Mouse (Mus musculus): ENCODE results near the gene Hist1h2ab. TPM values are rescaled to one million over a fixed set of nuclear protein-coding genes. Genes with fewer than 3 reads are reported as not detected.
A peak's percentile ranks its signal among the peaks of the same experiment; 100 is the strongest.
"Not testable (repeated sequence)": the region's sequence is repeated elsewhere in the genome, so short reads cannot be mapped to it uniquely, and the experiment has no call there.

The Hist1h2ab gene
- polyA plus RNA-seq, 1 experiment from 2014 or later = 0.40 TPM

GRCm38 (mm10) chr13:23751478-23751956 is 591 bp downstream of the Hist1h2ab start:
- in situ Hi-C loops (cut with MboI; ENCODE audit: low pct_unique_long_range_greater_than_20kb) = loop anchor here (25.0 kb wide), 1 partner anchor 1964 kb away; the partner anchor contains the start of genes Hist1h1b, Hist1h2an, Hist1h2bp and Hist1h3i
- no peak for ATAC-seq
- ChIA-PET POLR2A (interaction anchor here (0.8 to 1.2 kb wide), 3 partner anchors 10 to 183 kb away, joined by 3 to 4 read pairs (median 3); partner anchors contain the start of gene Hist1h4a), CTCF (interaction anchor here (1.3 to 1.6 kb wide), 2 partner anchors 12 to 51 kb away, joined by 3 to 4 read pairs; no protein-coding TSS in a partner anchor)
- DNase-seq (ENCODE audit: low read depth, low spot score) = no peak
- no peaks in the 10 kb centered on the region for H3K27me3 ChIP-seq
- TF ChIP-seq CTCF (IDR thresholded peaks at IDR 0.05) = no peak

GRCm38 (mm10) chr13:23752067-23752741 is 1.3 kb downstream of the Hist1h2ab start, which contains the start of gene Hist1h3b:
Gene Hist1h3b (plus strand): TSS chr13:23752267.
- ChIA-PET CTCF (interaction anchor here (1.3 to 1.6 kb wide), 2 partner anchors 13 to 51 kb away, joined by 3 to 4 read pairs; no protein-coding TSS in a partner anchor), POLR2A (interaction anchor here (0.8 to 1.2 kb wide), 4 partner anchors 9 to 183 kb away, joined by 3 to 4 read pairs (median 3); partner anchors contain the start of genes Hist1h1a and Hist1h4a)
- in situ Hi-C loops (cut with MboI; ENCODE audit: low pct_unique_long_range_greater_than_20kb) = loop anchor here (25.0 kb wide), 1 partner anchor 1965 kb away; the partner anchor contains the start of genes Hist1h1b, Hist1h2an, Hist1h2bp and Hist1h3i
- DNase-seq (ENCODE audit: low read depth, low spot score); H3K27me3 ChIP-seq: not testable (repeated sequence)
- ATAC-seq = peak; percentile 82

GRCm38 (mm10) chr13:23752742-23753172 is 1.8 kb downstream of the Hist1h2ab start:
- TF ChIP-seq CTCF (IDR thresholded peaks at IDR 0.05) = no peak
- no peaks in the 10 kb centered on the region for H3K27me3 ChIP-seq
- in situ Hi-C loops (cut with MboI; ENCODE audit: low pct_unique_long_range_greater_than_20kb) = loop anchor here (25.0 kb wide), 1 partner anchor 1965 kb away; the partner anchor contains the start of genes Hist1h1b, Hist1h2an, Hist1h2bp and Hist1h3i
- CTCF ChIA-PET = interaction anchor here (1.3 to 1.6 kb wide), 2 partner anchors 13 to 52 kb away, joined by 3 to 4 read pairs; no protein-coding TSS in a partner anchor
- POLR2A ChIA-PET = interaction anchor here (1.0 kb wide), 1 partner anchor 11 kb away, joined by 3 read pairs; the partner anchor contains the start of gene Hist1h1a
- no peak for ATAC-seq
- no peak for DNase-seq (ENCODE audit: low read depth, low spot score)

DNA sequence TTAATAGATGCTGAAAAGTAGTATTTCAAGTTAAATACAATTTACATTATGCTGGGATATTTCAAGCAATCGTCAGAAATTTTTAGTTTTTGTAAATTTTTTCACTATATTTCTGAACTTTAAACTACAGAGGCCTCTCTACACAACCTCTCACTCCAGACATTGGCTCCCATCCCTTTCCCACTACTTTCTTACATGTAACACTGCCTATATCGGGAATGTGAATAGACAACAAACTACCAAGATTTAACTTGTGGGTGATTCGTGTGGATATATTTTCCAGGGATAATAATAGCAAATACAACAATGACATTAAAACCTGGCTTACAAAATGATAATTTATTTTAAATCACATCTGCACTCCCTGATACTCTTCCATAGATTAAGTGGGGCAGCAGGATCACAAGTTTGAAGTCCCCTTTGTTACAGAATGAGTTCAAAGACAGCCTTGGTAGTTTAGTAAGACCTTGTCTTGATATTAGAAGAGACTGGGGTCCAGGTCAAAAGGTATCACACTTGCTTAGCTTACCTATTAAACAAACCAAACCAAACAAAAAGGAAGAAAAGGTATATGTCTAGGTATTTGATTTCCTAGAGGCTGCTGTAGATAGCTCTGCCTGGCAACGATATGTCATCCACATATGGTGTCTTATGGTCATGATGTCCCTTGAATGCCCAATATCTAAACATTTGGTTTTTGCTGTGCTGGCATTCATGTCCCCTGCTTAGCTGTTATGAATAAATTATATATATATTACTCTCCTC is 2.6 kb downstream of the Hist1h2ab start:
- TF ChIP-seq CTCF (IDR thresholded peaks at IDR 0.05) = no peak
- ChIA-PET CTCF (interaction anchor here (1.1 kb wide), 1 partner anchor 10 kb away, joined by 4 read pairs; the partner anchor contains the start of gene Hist1h1a), POLR2A (interaction anchor here (1.0 kb wide), 1 partner anchor 10 kb away, joined by 3 read pairs; the partner anchor contains the start of gene Hist1h1a)
- no peaks in the 10 kb centered on the region for H3K27me3 ChIP-seq
- in situ Hi-C loops (cut with MboI; ENCODE audit: low pct_unique_long_range_greater_than_20kb) = loop anchor here (25.0 kb wide), 1 partner anchor 1966 kb away; the partner anchor contains the start of genes Hist1h1b, Hist1h2an, Hist1h2bp and Hist1h3i
- ATAC-seq (no peak), DNase-seq (ENCODE audit: low read depth, low spot score) (no peak)

GRCm38 (mm10) chr13:23755000-23755399 is 4.1 kb downstream of the Hist1h2ab start:
- ChIA-PET CTCF (no interaction called here), POLR2A (interaction anchor here (0.6 kb wide), 1 partner anchor 567 kb away, joined by 3 read pairs; no protein-coding TSS in a partner anchor)
- in situ Hi-C loops (cut with MboI; ENCODE audit: low pct_unique_long_range_greater_than_20kb) = loop anchor here (25.0 kb wide), 1 partner anchor 1968 kb away; the partner anchor contains the start of genes Hist1h1b, Hist1h2an, Hist1h2bp and Hist1h3i
- no peak for TF ChIP-seq CTCF (IDR thresholded peaks at IDR 0.05)
- ATAC-seq (no peak), DNase-seq (ENCODE audit: low read depth, low spot score) (no peak)
- H3K27me3 ChIP-seq = no peaks in the 10 kb centered on the region

DNA sequence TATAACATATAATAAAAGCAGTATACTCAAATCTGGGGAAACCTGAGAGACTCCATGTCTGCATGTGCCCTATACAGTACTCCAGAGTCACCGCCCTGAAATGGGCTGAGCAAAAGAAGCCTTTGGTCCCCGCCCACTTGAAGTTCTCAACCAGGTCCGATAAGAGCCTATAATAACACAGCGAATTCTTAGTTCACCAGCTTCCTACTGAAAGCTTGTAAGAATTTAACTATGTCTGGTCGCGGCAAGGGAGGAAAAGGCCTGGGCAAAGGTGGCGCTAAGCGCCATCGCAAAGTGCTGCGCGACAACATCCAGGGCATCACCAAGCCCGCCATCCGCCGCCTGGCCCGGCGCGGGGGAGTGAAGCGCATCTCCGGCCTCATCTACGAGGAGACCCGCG is 5.9 kb downstream of the Hist1h2ab start, which contains the start of gene Hist1h4b:
Gene Hist1h4b (plus strand): TSS at position 224 of the 400 bp plus-strand sequence.
- in situ Hi-C loops (cut with MboI; ENCODE audit: low pct_unique_long_range_greater_than_20kb) = loop anchor here (25.0 kb wide), 1 partner anchor 1969 kb away; the partner anchor contains the start of genes Hist1h1b, Hist1h2an, Hist1h2bp and Hist1h3i
- POLR2A ChIA-PET = interaction anchor here (0.5 to 1.0 kb wide), 2 partner anchors 15 to 17 kb away, joined by 3 to 4 read pairs; no protein-coding TSS in a partner anchor
- DNase-seq (ENCODE audit: low read depth, low spot score) = no peak
- no peaks in the 10 kb centered on the region for H3K27me3 ChIP-seq
- TF ChIP-seq CTCF (IDR thresholded peaks at IDR 0.05) = no peak
- ATAC-seq = peak; percentile 50
- CTCF ChIA-PET = no interaction called here

DNA sequence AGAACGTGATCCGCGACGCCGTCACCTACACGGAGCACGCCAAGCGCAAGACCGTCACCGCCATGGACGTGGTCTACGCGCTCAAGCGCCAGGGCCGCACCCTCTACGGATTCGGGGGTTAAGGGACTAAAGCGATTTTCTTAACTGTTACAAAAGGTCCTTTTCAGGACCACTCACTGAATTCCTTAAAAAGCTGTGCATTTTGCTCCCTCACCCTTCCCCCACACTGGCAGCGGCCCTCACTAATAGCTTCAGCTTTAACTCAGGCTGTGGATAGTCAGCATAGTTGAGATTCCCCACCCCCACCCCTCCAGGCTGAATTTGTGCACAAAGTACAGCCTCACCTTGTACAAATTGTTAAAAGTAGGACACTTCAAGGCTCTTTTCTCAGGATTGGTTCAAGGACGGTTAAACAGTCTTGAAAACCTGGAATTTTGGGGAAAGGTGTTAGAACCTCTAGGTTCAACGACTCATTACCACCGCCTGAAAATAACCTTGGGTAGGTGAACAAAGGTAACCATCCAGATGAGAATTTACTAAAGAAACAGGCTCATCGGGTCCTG is 6.4 kb downstream of the Hist1h2ab start:
- DNase-seq (ENCODE audit: low read depth, low spot score) = no peak
- in situ Hi-C loops (cut with MboI; ENCODE audit: low pct_unique_long_range_greater_than_20kb) = loop anchor here (25.0 kb wide), 1 partner anchor 1970 kb away; the partner anchor contains the start of genes Hist1h1b, Hist1h2an, Hist1h2bp and Hist1h3i
- CTCF ChIA-PET = no interaction called here
- no peaks in the 10 kb centered on the region for H3K27me3 ChIP-seq
- no peak for TF ChIP-seq CTCF (IDR thresholded peaks at IDR 0.05)
- ATAC-seq = no peak
- POLR2A ChIA-PET = interaction anchor here (0.5 to 1.0 kb wide), 2 partner anchors 15 to 18 kb away, joined by 3 to 4 read pairs; no protein-coding TSS in a partner anchor

DNA sequence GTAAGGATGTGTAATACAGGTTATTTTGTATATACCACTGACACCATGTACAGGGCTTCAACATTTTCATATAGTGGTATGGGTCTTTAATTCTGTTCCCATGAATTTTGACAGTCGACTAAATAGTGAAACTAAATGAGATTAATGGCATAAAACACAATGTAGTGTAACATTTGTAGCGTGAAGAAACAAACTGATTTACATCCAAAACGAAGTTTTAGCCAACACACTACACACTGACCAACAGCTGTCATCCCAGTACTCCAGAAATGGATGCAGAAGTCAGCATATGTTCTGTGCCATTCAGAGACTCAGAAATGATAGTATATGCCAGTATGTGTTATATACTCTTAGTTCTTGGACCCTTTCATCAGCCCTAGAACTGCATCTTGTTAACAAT is 7.0 kb downstream of the Hist1h2ab start:
- no peak for ATAC-seq
- POLR2A ChIA-PET = no interaction called here
- CTCF ChIA-PET = no interaction called here
- DNase-seq (ENCODE audit: low read depth, low spot score) = no peak
- TF ChIP-seq CTCF (IDR thresholded peaks at IDR 0.05) = no peak
- no peaks in the 10 kb centered on the region for H3K27me3 ChIP-seq
- in situ Hi-C loops (cut with MboI; ENCODE audit: low pct_unique_long_range_greater_than_20kb) = loop anchor here (25.0 kb wide), 1 partner anchor 1971 kb away; the partner anchor contains the start of genes Hist1h1b, Hist1h2an, Hist1h2bp and Hist1h3i

DNA sequence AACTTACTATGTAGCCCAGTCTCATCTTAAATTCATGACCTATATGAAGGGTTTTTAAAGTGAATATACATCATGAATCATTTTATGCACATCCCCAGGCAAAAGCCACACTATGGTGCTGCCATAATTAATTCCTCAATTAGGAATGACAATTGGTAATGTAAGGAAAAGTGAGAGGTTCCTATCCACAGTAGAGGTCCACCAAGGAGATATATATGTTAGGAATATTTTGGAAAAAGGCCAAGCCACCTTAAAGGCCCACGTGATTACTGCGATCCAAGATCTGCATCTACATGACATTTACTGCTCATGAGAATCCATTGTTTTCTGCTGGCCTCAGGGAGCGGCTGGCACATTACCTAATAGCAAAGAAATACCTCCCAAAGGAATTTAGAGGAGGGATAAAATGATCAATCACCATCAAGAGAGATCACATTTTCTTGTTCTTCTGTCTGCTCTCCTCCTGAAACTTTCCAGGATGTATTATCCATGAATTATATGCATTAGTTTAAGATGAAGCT is 8.4 kb downstream of the Hist1h2ab start:
- ATAC-seq (no peak), DNase-seq (ENCODE audit: low read depth, low spot score) (no peak)
- no peak for TF ChIP-seq CTCF (IDR thresholded peaks at IDR 0.05)
- ChIA-PET CTCF (interaction anchor here (1.5 kb wide), 1 partner anchor 23 kb away, joined by 3 read pairs; no protein-coding TSS in a partner anchor), POLR2A (interaction anchor here (1.4 kb wide), 1 partner anchor 61 kb away, joined by 4 read pairs; the partner anchor contains the start of gene Hist1h4c)
- in situ Hi-C loops (cut with MboI; ENCODE audit: low pct_unique_long_range_greater_than_20kb) = loop anchor here (25.0 kb wide), 1 partner anchor 1972 kb away; the partner anchor contains the start of genes Hist1h1b, Hist1h2an, Hist1h2bp and Hist1h3i
- no peaks in the 10 kb centered on the region for H3K27me3 ChIP-seq
